Mouse (Mus musculus) limb, embryonic 11.5 days (tissue): ENCODE results near the gene Rpl37a. TPM values are rescaled to one million over a fixed set of nuclear protein-coding genes. Genes with fewer than 3 reads are reported as not detected.

Experiments used
- ATAC-seq: fragments of 200-750 bp; cut with Nextera tagmentation; 2 replicates; pipeline ENCODE4 v1.8.0; 2017; ENCODE audit warnings: low read depth; ENCODE audit not compliant: insufficient number of reproducible peaks, low FRiP score, low TSS enrichment
- DNase-seq: peaks from one replicate; pipeline ENCODE4 v3.0.0-alpha.2; 2015; ENCODE audit warnings: low spot score
- H3K27ac ChIP-seq: fragments of 300-500 bp; sonication (generic); replicated peaks from 2 replicates; pipeline ENCODE4 v1.5.1; 2014; ENCODE audit warnings: low read depth, mild to moderate bottlenecking, low read length
- H3K27me3 ChIP-seq: fragments of 300-500 bp; sonication (generic); 2 replicates; pipeline ENCODE4 v1.6.1; 2014; ENCODE audit warnings: mild to moderate bottlenecking, low read length, mixed read lengths; ENCODE audit not compliant: control insufficient read depth, insufficient read depth
- H3K36me3 ChIP-seq: fragments of 300-500 bp; sonication (generic); 2 replicates; pipeline ENCODE4 v1.6.1; 2014; ENCODE audit warnings: mild to moderate bottlenecking, low read length, moderate library complexity, mixed read lengths; ENCODE audit not compliant: control insufficient read depth, insufficient read depth
- H3K4me1 ChIP-seq: fragments of 300-500 bp; sonication (generic); 2 replicates; pipeline ENCODE4 v1.6.1; 2014; ENCODE audit warnings: low read length, mixed read lengths; ENCODE audit not compliant: control insufficient read depth, insufficient read depth
- H3K4me2 ChIP-seq: fragments of 300-500 bp; sonication (generic); 2 replicates; pipeline ENCODE4 v1.6.1; 2014; ENCODE audit warnings: low read depth, mild to moderate bottlenecking, moderate library complexity; ENCODE audit not compliant: severe bottlenecking
- H3K4me3 ChIP-seq: fragments of 300-500 bp; sonication (generic); 2 replicates; pipeline ENCODE4 v1.5.1; 2014; ENCODE audit warnings: low read depth, low read length
- H3K9ac ChIP-seq: fragments of 300-500 bp; sonication (generic); 2 replicates; pipeline ENCODE4 v1.6.1; 2014; ENCODE audit warnings: mild to moderate bottlenecking, low read length
- H3K9me3 ChIP-seq: fragments of 300-500 bp; sonication (generic); 2 replicates; pipeline ENCODE4 v1.6.1; 2016; ENCODE audit warnings: low read length; ENCODE audit not compliant: control insufficient read depth
- WGBS: fragments of 180-500 bp; shearing (Covaris S2); extraction: QIAGEN DNeasy Blood & Tissue Kit; methylation state at CpG from one replicate; pipeline ENCODE4 v1.1.7; 2014; 5-methylcytosine and 5-hydroxymethylcytosine counted together
- polyA plus RNA-seq: library from polyadenylated mRNA; unstranded; fragments of >200 nt; fragmentation: Nextera tagmentation; extraction: Ambion mirVana; gene quantifications from 2 replicates; pipeline ENCODE4 v1.2.1, GENCODE M21; 2014

The Rpl37a gene
- polyA plus RNA-seq, 1 experiment from 2014 or later = 1,800 TPM

GRCm38 (mm10) chr1:72741406-72741805 is 30.3 kb downstream of the Rpl37a start:
- no peak for ATAC-seq
- H3K9ac ChIP-seq = no peak overlapping the region

GRCm38 (mm10) chr1:72744816-72745506 is 33.9 kb downstream of the Rpl37a start:
- H3K36me3 ChIP-seq = no peaks in the 10 kb centered on the region
- H3K9ac ChIP-seq = no peak overlapping the region
- H3K27me3 ChIP-seq = no peaks in the 10 kb centered on the region
- H3K4me3 ChIP-seq = no peak overlapping the region
- DNase-seq = no peak
- H3K27ac ChIP-seq = no peak overlapping the region
- 81% methylated on average over 8 of the region's 8 CpGs for WGBS
- ATAC-seq = no peak
- H3K4me2 ChIP-seq = no peak overlapping the region
- H3K9me3 ChIP-seq = no peaks in the 10 kb centered on the region
- H3K4me1 ChIP-seq = no peaks in the 10 kb centered on the region

More at GRCm38 (mm10) chr1:72741406-72741805, 30.3 kb downstream of the Rpl37a start:
- Histone ChIP-seq H3K36me3 (no peaks in the 10 kb centered on the region), H3K9me3 (no peaks in the 10 kb centered on the region), H3K4me3 (no peak overlapping the region), H3K4me1 (0 out of 2 replicates have a peak, but pooled peaks cover under 1% of the 10 kb centered on the region), H3K27me3 (no peaks in the 10 kb centered on the region), H3K4me2 (no peak overlapping the region), H3K27ac (no peak overlapping the region)
- WGBS = 86% methylated on average over 5 of the region's 5 CpGs
- DNase-seq = no peak

GRCm38 (mm10) chr1:72746382-72746781 is 35.3 kb downstream of the Rpl37a start:
- Histone ChIP-seq H3K9ac (no peak overlapping the region), H3K9me3 (no peaks in the 10 kb centered on the region), H3K4me3 (no peak overlapping the region), H3K4me1 (no peaks in the 10 kb centered on the region), H3K36me3 (no peaks in the 10 kb centered on the region), H3K27ac (no peak overlapping the region), H3K27me3 (no peaks in the 10 kb centered on the region), H3K4me2 (no peak overlapping the region)
- ATAC-seq (no peak), DNase-seq (no peak)
- 86% methylated on average over 7 of the region's 7 CpGs for WGBS

GRCm38 (mm10) chr1:72751371-72751781 is 40.3 kb downstream of the Rpl37a start:
- Histone ChIP-seq H3K9ac (no peak overlapping the region), H3K4me2 (no peak overlapping the region), H3K36me3 (no peaks in the 10 kb centered on the region), H3K4me1 (no peaks in the 10 kb centered on the region), H3K4me3 (no peak overlapping the region), H3K27me3 (no peaks in the 10 kb centered on the region), H3K27ac (no peak overlapping the region), H3K9me3 (no peaks in the 10 kb centered on the region; the same call in 1 of the 2 replicates)
- DNase-seq (no peak), ATAC-seq (no peak)
- 86% methylated on average over 7 of the region's 7 CpGs for WGBS

GRCm38 (mm10) chr1:72753211-72753610 is 42.1 kb downstream of the Rpl37a start:
- Histone ChIP-seq H3K4me3 (no peak overlapping the region), H3K27me3 (no peaks in the 10 kb centered on the region), H3K4me2 (no peak overlapping the region), H3K36me3 (no peaks in the 10 kb centered on the region), H3K9ac (no peak overlapping the region), H3K27ac (no peak overlapping the region), H3K4me1 (no peaks in the 10 kb centered on the region), H3K9me3 (no peaks in the 10 kb centered on the region; the same call in 1 of the 2 replicates)
- ATAC-seq (no peak), DNase-seq (no peak)
- 79% methylated on average over 6 of the region's 6 CpGs for WGBS

GRCm38 (mm10) chr1:72755227-72755626 is 44.1 kb downstream of the Rpl37a start:
- no peak overlapping the region for H3K9ac ChIP-seq
- H3K4me1 ChIP-seq = no peaks in the 10 kb centered on the region
- H3K9me3 ChIP-seq = no peaks in the 10 kb centered on the region; the same call in 1 of the 2 replicates
- no peaks in the 10 kb centered on the region for H3K27me3 ChIP-seq
- DNase-seq (no peak), ATAC-seq (no peak)
- WGBS = 74% methylated on average over 8 of the region's 8 CpGs
- no peaks in the 10 kb centered on the region for H3K36me3 ChIP-seq
- no peak overlapping the region for H3K4me2 ChIP-seq
- H3K27ac ChIP-seq = no peak overlapping the region
- no peak overlapping the region for H3K4me3 ChIP-seq

GRCm38 (mm10) chr1:72755801-72756200 is 44.7 kb downstream of the Rpl37a start:
- DNase-seq (no peak), ATAC-seq (no peak)
- Histone ChIP-seq H3K27me3 (no peaks in the 10 kb centered on the region), H3K4me1 (no peaks in the 10 kb centered on the region), H3K4me2 (no peak overlapping the region), H3K9me3 (no peaks in the 10 kb centered on the region; the same call in 1 of the 2 replicates), H3K9ac (no peak overlapping the region), H3K27ac (no peak overlapping the region), H3K4me3 (no peak overlapping the region), H3K36me3 (no peaks in the 10 kb centered on the region)
- WGBS = 29% methylated on average over 2 of the region's 2 CpGs

GRCm38 (mm10) chr1:72759758-72760157 is 48.7 kb downstream of the Rpl37a start:
- H3K4me1 ChIP-seq = no peaks in the 10 kb centered on the region
- H3K27me3 ChIP-seq = no peaks in the 10 kb centered on the region
- H3K27ac ChIP-seq = no peak overlapping the region
- no peaks in the 10 kb centered on the region for H3K36me3 ChIP-seq
- no peaks in the 10 kb centered on the region; the same call in 1 of the 2 replicates for H3K9me3 ChIP-seq
- DNase-seq (no peak), ATAC-seq (no peak)
- no peak overlapping the region for H3K4me2 ChIP-seq
- H3K9ac ChIP-seq = no peak overlapping the region
- no peak overlapping the region for H3K4me3 ChIP-seq
- WGBS = 85% methylated on average over 6 of the region's 6 CpGs
